Mouse (Mus musculus) ES-Bruce4 (cell line): ENCODE measurements at regions not wholly inside any gene's neighbourhood (a gene's known extent, or its start where the extent isn't known, plus 50 kb on each side); places are given as distances from the start of the nearest gene placed in this dataset.

Experiments
- CTCF ChIP-seq: IDR thresholded peaks from one replicate; pipeline ENCODE4 v1.8.1; 2011; ENCODE audit warnings: low read depth, low read length
- EP300 ChIP-seq: IDR thresholded peaks from 2 replicates; pipeline ENCODE4 v1.6.1; 2011; ENCODE audit warnings: low read depth, low read length; ENCODE audit not compliant: insufficient read depth
- POLR2A ChIP-seq: IDR thresholded peaks from one replicate; pipeline ENCODE4 v1.8.1; 2011; ENCODE audit warnings: low read length; ENCODE audit not compliant: insufficient read depth

DNA sequence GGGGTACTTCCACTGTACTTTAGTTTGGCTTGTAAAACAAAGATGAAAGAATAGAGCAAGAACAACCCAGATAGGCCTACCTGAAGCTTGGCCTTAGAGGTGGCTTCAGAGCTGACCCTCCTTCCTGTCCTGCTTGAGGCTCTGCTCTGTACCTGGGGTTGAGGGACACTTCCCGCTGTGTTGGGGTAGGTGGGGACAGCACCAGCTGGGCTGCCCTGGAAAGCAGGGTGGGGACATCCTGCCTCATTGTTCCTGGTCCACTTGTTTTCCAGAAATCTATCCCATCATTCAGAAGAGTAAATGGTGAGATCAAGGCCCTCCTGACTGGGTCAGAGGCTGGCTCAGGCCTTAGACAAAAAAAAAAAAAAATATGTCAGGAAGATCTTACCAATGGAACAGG lies 141.9 kb downstream of the Zfp36l2 start:
- TF ChIP-seq CTCF (no peak), POLR2A (no peak), EP300 (peak; percentile 80)
